ENCODE assay signal across 28 mouse cellular contexts in genomic region chr3:138071476-138072073, GRCm38 (mm10). TPM values are rescaled to one million over a fixed set of nuclear protein-coding genes. Genes with fewer than 3 reads are reported as not detected.
DNase-seq lines count a peak whose midpoint lies in the region; ATAC-seq lines count a peak whose summit lies in the region.
"Had no signal": no experiment of that assay in that cellular context is flagged by ENCODE, and none has a peak within 500 bp of the region (broad histone marks: within the 10 kb centered on the region; RNA-seq: fewer than 3 reads in every experiment).

No protein-coding gene starts in this region.

- 65% methylated on average over 10 of the region's 10 CpGs for WGBS in heart, embryonic 11.5 days (ENCODE audit: insufficient replicate concordance)
- WGBS in midbrain, embryonic 11.5 days, result 86% methylated on average over 10 of the region's 10 CpGs
- WGBS in midbrain, embryonic 10.5 days, result 84% methylated on average over 10 of the region's 10 CpGs

- no peak for DNase-seq in frontal cortex, postnatal 36 days (ENCODE audit: low spot score in 2 of 2)
- DNase-seq in heart, postnatal 36 days, result no peak
- DNase-seq in midbrain, embryonic 11.5 days (ENCODE audit: low spot score, missing footprints), result peak; percentile 54
- DNase-seq in midbrain, embryonic 10.5 days (ENCODE audit: low spot score), result no peak
- DNase-seq in skeletal muscle tissue, adult 2 months (ENCODE audit: low read depth, low spot score), result peak; percentile 85
- no peak for DNase-seq in B cell, adult 2 months
- DNase-seq: adrenal gland, postnatal 25 days; cerebellum, adult 11-12 months; cerebellum, postnatal 14 days; kidney, adult 11 months; left cerebral cortex, postnatal 4 days; lung, adult 2 months; lung, postnatal 36 days; right cerebral cortex, postnatal 4 days had no signal

- peak overlapping the region; percentile 37 for H3K4me3 ChIP-seq in heart, embryonic 11.5 days (ENCODE audit: low read depth, low read length)
- no peak overlapping the region for H3K4me3 ChIP-seq in midbrain, embryonic 11.5 days (ENCODE audit: low read depth, low read length)
- no peak overlapping the region for H3K4me3 ChIP-seq in midbrain, embryonic 10.5 days
- H3K4me3 ChIP-seq: forebrain, embryonic 12.5 days; liver, embryonic 12.5 days had no signal

- H3K36me3 ChIP-seq in heart, embryonic 11.5 days (ENCODE audit: control insufficient read depth, insufficient read depth, low read length), result no peaks in the 10 kb centered on the region
- H3K36me3 ChIP-seq in midbrain, embryonic 11.5 days (ENCODE audit: control insufficient read depth, insufficient read depth, low read length), result no peaks in the 10 kb centered on the region
- no peaks in the 10 kb centered on the region for H3K36me3 ChIP-seq in midbrain, embryonic 10.5 days
- H3K36me3 ChIP-seq: forebrain, embryonic 12.5 days; liver, embryonic 12.5 days had no signal

- no peaks in the 10 kb centered on the region for H3K9me3 ChIP-seq in heart, embryonic 11.5 days (replicated peaks; ENCODE audit: control insufficient read depth, low read length)
- H3K9me3 ChIP-seq in midbrain, embryonic 11.5 days (ENCODE audit: control insufficient read depth, low read length), result no peaks in the 10 kb centered on the region
- no peaks in the 10 kb centered on the region for H3K9me3 ChIP-seq in midbrain, embryonic 10.5 days (replicated peaks)
- H3K9me3 ChIP-seq: forebrain, embryonic 12.5 days; liver, embryonic 12.5 days had no signal

- intact Hi-C loops in heart, postnatal 36 days (cut with DNase I), result no loop called here

- H3K9ac ChIP-seq in heart, embryonic 11.5 days (ENCODE audit: low read depth, low read length), result peak overlapping the region; percentile 46
- H3K9ac ChIP-seq in midbrain, embryonic 11.5 days (ENCODE audit: low read length), result no peak overlapping the region
- H3K9ac ChIP-seq: forebrain, embryonic 12.5 days; liver, embryonic 12.5 days had no signal

- peak; percentile 51 for ATAC-seq in frontal cortex, adult (ENCODE audit: low TSS enrichment)
- no peak for ATAC-seq in heart, embryonic 11.5 days (replicated peaks; ENCODE audit: insufficient number of reproducible peaks, low FRiP score, low TSS enrichment)
- no peak for ATAC-seq in midbrain, embryonic 11.5 days (ENCODE audit: low FRiP score)
- ATAC-seq: hindbrain, postnatal 0 days; liver, embryonic 12.5 days had no signal

- H3K4me1 ChIP-seq in heart, embryonic 11.5 days (ENCODE audit: control insufficient read depth, insufficient read depth, low read length), result peaks cover 26% of the 10 kb centered on the region
- H3K4me1 ChIP-seq in midbrain, embryonic 11.5 days (ENCODE audit: control insufficient read depth, insufficient read depth, low read length), result peaks cover 3% of the 10 kb centered on the region; the same call in 1 of the 2 replicates
- peaks cover 21% of the 10 kb centered on the region for H3K4me1 ChIP-seq in midbrain, embryonic 10.5 days
- H3K4me1 ChIP-seq: liver, embryonic 12.5 days had no signal

- H3K27me3 ChIP-seq in heart, embryonic 11.5 days (ENCODE audit: control insufficient read depth, insufficient read depth, low read length), result no peaks in the 10 kb centered on the region
- H3K27me3 ChIP-seq in midbrain, embryonic 11.5 days (ENCODE audit: control insufficient read depth, insufficient read depth, low read length), result no peaks in the 10 kb centered on the region
- peaks cover 5% of the 10 kb centered on the region; the same call in 1 of the 2 replicates for H3K27me3 ChIP-seq in midbrain, embryonic 10.5 days (ENCODE audit: low read depth, poor library complexity, severe bottlenecking)

- peak overlapping the region; percentile 29; the same call in 1 of the 2 replicates for H3K27ac ChIP-seq in heart, embryonic 11.5 days (ENCODE audit: low read depth, low read length)
- no peak overlapping the region for H3K27ac ChIP-seq in midbrain, embryonic 11.5 days (ENCODE audit: low read depth, low read length)
- H3K27ac ChIP-seq in midbrain, embryonic 10.5 days (replicated peaks), result no peak overlapping the region
- H3K27ac ChIP-seq: forebrain, embryonic 12.5 days; hindbrain, postnatal 0 days; kidney, postnatal 0 days; liver, embryonic 12.5 days; stomach, postnatal 0 days had no signal

- H3K4me2 ChIP-seq in heart, embryonic 11.5 days, result peak overlapping the region; percentile 67
- H3K4me2 ChIP-seq in midbrain, embryonic 11.5 days, result no peak overlapping the region
- H3K4me2 ChIP-seq: forebrain, embryonic 12.5 days; liver, embryonic 12.5 days had no signal

RNA-seq across cellular contexts. Expression of gene Gm5105, which starts 4.4 kb away (rescaled TPM):
- polyA plus RNA-seq in heart, embryonic 11.5 days (2014; fragmentation: Nextera tagmentation; extraction: Ambion mirVana), result 0.89 TPM in 1 of 2 replicates, not detected in the other
- under 1 TPM; 0.64 to 0.81 TPM for total RNA-seq in heart, postnatal 36 days (2021)
- not detected in 2 replicates for polyA plus RNA-seq in midbrain, embryonic 11.5 days (2014; fragmentation: Nextera tagmentation; extraction: Ambion mirVana)
- not detected in 2 replicates for polyA plus RNA-seq in midbrain, embryonic 10.5 days (2016; fragmentation: Nextera tagmentation; extraction: Ambion mirVana)
- total RNA-seq: adrenal gland, postnatal 25 days; hematopoietic stem cell, adult 5-6 weeks; hindbrain, postnatal 0 days; layer of hippocampus, adult 18-20 months; left cerebral cortex, postnatal 4 days; megakaryocyte-erythroid progenitor cell, adult 5-6 weeks; MEL; midbrain, postnatal 0 days had no signal
- polyA plus RNA-seq: forebrain, embryonic 12.5 days; liver, embryonic 12.5 days; neural tube, embryonic 11.5 days; stomach, postnatal 0 days; thymus, postnatal 0 days had no signal

RNA-seq across cellular contexts. Expression of gene 1110002E22Rik, which starts 6.7 kb away (rescaled TPM):
- polyA plus RNA-seq in heart, embryonic 11.5 days (2014; fragmentation: Nextera tagmentation; extraction: Ambion mirVana), result 6.3 and 8.3 TPM in 2 replicates
- 10 to 100 TPM; 52.5 to 58.2 TPM for total RNA-seq in heart, postnatal 36 days (2021)
- polyA plus RNA-seq in midbrain, embryonic 11.5 days (2014; fragmentation: Nextera tagmentation; extraction: Ambion mirVana), result 0.01 and 0.08 TPM in 2 replicates
- 0.01 TPM in 1 of 2 replicates, not detected in the other for polyA plus RNA-seq in midbrain, embryonic 10.5 days (2016; fragmentation: Nextera tagmentation; extraction: Ambion mirVana)
- total RNA-seq: megakaryocyte-erythroid progenitor cell, adult 5-6 weeks had no signal

Comparison
In these comparisons a context has a peak if more than half of its experiments do, and no peak if none do; other contexts are left out.
1. DNase-seq: peak in midbrain, embryonic 11.5 days (single experiment) and skeletal muscle tissue, adult 2 months (single experiment); none in frontal cortex, postnatal 36 days (0 of 2), heart, postnatal 36 days (0 of 2), midbrain, embryonic 10.5 days (single experiment) and B cell, adult 2 months (0 of 2).